Mouse (Mus musculus): ENCODE results near the gene Fdps. TPM values are rescaled to one million over a fixed set of nuclear protein-coding genes. Genes with fewer than 3 reads are reported as not detected.

The Fdps gene
- polyA plus RNA-seq, 1 experiment = 145 TPM

GRCm38 (mm10) chr3:89106881-89107280 is 5.1 kb upstream of the Fdps start:
- no peak overlapping the region for H3K4me3 ChIP-seq (ENCODE audit: insufficient read depth, low read length)
- no peaks in the 10 kb centered on the region for H3K4me1 ChIP-seq (ENCODE audit: control insufficient read depth, insufficient read depth, low read length)
- TF ChIP-seq POLR2A (IDR thresholded peaks at IDR 0.05; ENCODE audit: low read depth, low read length) (no peak), CTCF (IDR thresholded peaks at IDR 0.05; ENCODE audit: borderline replicate concordance, insufficient read depth, low read length) (no peak)
- no peak overlapping the region for H3K27ac ChIP-seq (ENCODE audit: insufficient read depth, low read length)

- TF ChIP-seq CTCF (IDR thresholded peaks at IDR 0.05; ENCODE audit: borderline replicate concordance, insufficient read depth, low read length) (no peak), POLR2A (IDR thresholded peaks at IDR 0.05; ENCODE audit: low read depth, low read length) (no peak)
- H3K27ac ChIP-seq (ENCODE audit: insufficient read depth, low read length) = no peak overlapping the region
- H3K4me3 ChIP-seq (ENCODE audit: insufficient read depth, low read length) = no peak overlapping the region
- 0 out of 2 replicates have a peak, but pooled peaks cover 2% of the 10 kb centered on the region for H3K4me1 ChIP-seq (ENCODE audit: control insufficient read depth, insufficient read depth, low read length)
These were observed 1.5 kb upstream of the Fdps start for GRCm38 (mm10) chr3:89103291-89103595.

GRCm38 (mm10) chr3:89102495-89103290 is 934 bp upstream of the Fdps start:
- Histone ChIP-seq H3K4me3 (ENCODE audit: insufficient read depth, low read length) (no peak overlapping the region), H3K4me1 (ENCODE audit: control insufficient read depth, insufficient read depth, low read length) (0 out of 2 replicates have a peak, but pooled peaks cover 4% of the 10 kb centered on the region), H3K27ac (ENCODE audit: insufficient read depth, low read length) (peak overlapping the region; percentile 74)
- TF ChIP-seq CTCF (IDR thresholded peaks at IDR 0.05; ENCODE audit: borderline replicate concordance, insufficient read depth, low read length) (no peak), POLR2A (IDR thresholded peaks at IDR 0.05; ENCODE audit: low read depth, low read length) (no peak)

GRCm38 (mm10) chr3:89101459-89101811 is 324 bp downstream of the Fdps start:
- TF ChIP-seq CTCF (IDR thresholded peaks at IDR 0.05; ENCODE audit: borderline replicate concordance, insufficient read depth, low read length) = no peak
- TF ChIP-seq POLR2A (IDR thresholded peaks at IDR 0.05; ENCODE audit: low read depth, low read length) = no peak
- H3K27ac ChIP-seq (ENCODE audit: insufficient read depth, low read length) = peak overlapping the region; percentile 16
- 0 out of 2 replicates have a peak, but pooled peaks cover 4% of the 10 kb centered on the region for H3K4me1 ChIP-seq (ENCODE audit: control insufficient read depth, insufficient read depth, low read length)
- peak overlapping the region; percentile 88 for H3K4me3 ChIP-seq (ENCODE audit: insufficient read depth, low read length)

GRCm38 (mm10) chr3:89100811-89101210 is 948 bp downstream of the Fdps start, which contains the start of gene Gm43738:
Gene Gm43738, minus strand, starts transcription at chr3:89101099.
- Histone ChIP-seq H3K27ac (ENCODE audit: insufficient read depth, low read length) (peak within 1 kb of the TSS; percentile 16), H3K4me1 (ENCODE audit: control insufficient read depth, insufficient read depth, low read length) (0 out of 2 replicates have a peak, but pooled peaks cover 4% of the 10 kb centered on the region), H3K4me3 (ENCODE audit: insufficient read depth, low read length) (peak within 1 kb of the TSS; percentile 88)
- TF ChIP-seq POLR2A (IDR thresholded peaks at IDR 0.05; ENCODE audit: low read depth, low read length) (no peak), CTCF (IDR thresholded peaks at IDR 0.05; ENCODE audit: borderline replicate concordance, insufficient read depth, low read length) (no peak)

- Histone ChIP-seq H3K27ac (ENCODE audit: insufficient read depth, low read length) (no peak overlapping the region), H3K4me1 (ENCODE audit: control insufficient read depth, insufficient read depth, low read length) (0 out of 2 replicates have a peak, but pooled peaks cover 4% of the 10 kb centered on the region), H3K4me3 (ENCODE audit: insufficient read depth, low read length) (no peak overlapping the region)
- TF ChIP-seq CTCF (IDR thresholded peaks at IDR 0.05; ENCODE audit: borderline replicate concordance, insufficient read depth, low read length) (no peak), POLR2A (IDR thresholded peaks at IDR 0.05; ENCODE audit: low read depth, low read length) (no peak)
These were observed 7.7 kb downstream of the Fdps start for GRCm38 (mm10) chr3:89094021-89094420.

- 0 out of 2 replicates have a peak, but pooled peaks cover under 1% of the 10 kb centered on the region for H3K4me1 ChIP-seq (ENCODE audit: control insufficient read depth, insufficient read depth, low read length)
- peak within 1 kb of the TSS; percentile 31 for H3K4me3 ChIP-seq (ENCODE audit: insufficient read depth, low read length)
- TF ChIP-seq CTCF (IDR thresholded peaks at IDR 0.05; ENCODE audit: borderline replicate concordance, insufficient read depth, low read length) (no peak), POLR2A (IDR thresholded peaks at IDR 0.05; ENCODE audit: low read depth, low read length) (peak; percentile 92)
- H3K27ac ChIP-seq (ENCODE audit: insufficient read depth, low read length) = no peak within 1 kb of the TSS
These were observed 8.6 kb downstream of the Fdps start, which contains the start of gene Rusc1 for GRCm38 (mm10) chr3:89093175-89093574. Gene Rusc1, minus strand, starts transcription at chr3:89093311.

GRCm38 (mm10) chr3:89092509-89093090 is 9.2 kb downstream of the Fdps start:
- no peaks in the 10 kb centered on the region for H3K4me1 ChIP-seq (ENCODE audit: control insufficient read depth, insufficient read depth, low read length)
- H3K4me3 ChIP-seq (ENCODE audit: insufficient read depth, low read length) = peak overlapping the region; percentile 31
- no peak for TF ChIP-seq CTCF (IDR thresholded peaks at IDR 0.05; ENCODE audit: borderline replicate concordance, insufficient read depth, low read length)
- no peak for TF ChIP-seq POLR2A (IDR thresholded peaks at IDR 0.05; ENCODE audit: low read depth, low read length)
- H3K27ac ChIP-seq (ENCODE audit: insufficient read depth, low read length) = no peak overlapping the region

- Histone ChIP-seq H3K4me1 (ENCODE audit: control insufficient read depth, insufficient read depth, low read length) (no peaks in the 10 kb centered on the region), H3K27ac (ENCODE audit: insufficient read depth, low read length) (no peak overlapping the region), H3K4me3 (ENCODE audit: insufficient read depth, low read length) (peak overlapping the region; percentile 47)
- TF ChIP-seq POLR2A (IDR thresholded peaks at IDR 0.05; ENCODE audit: low read depth, low read length) (no peak), CTCF (IDR thresholded peaks at IDR 0.05; ENCODE audit: borderline replicate concordance, insufficient read depth, low read length) (no peak)
These were observed 9.8 kb downstream of the Fdps start for GRCm38 (mm10) chr3:89091811-89092508.
